Mouse (Mus musculus) testis, adult 2 months (tissue): ENCODE results near the gene Tbx18.

Source experiments
- CTCF ChIP-seq: fragments of 200-500 bp; IDR thresholded peaks from 2 replicates; pipeline ENCODE4 v1.5.1; 2012; ENCODE audit warnings: low read depth, mild to moderate bottlenecking, inconsistent platforms, low read length, moderate library complexity; ENCODE audit not compliant: control insufficient read depth, insufficient read depth, insufficient replicate concordance
- POLR2A ChIP-seq: fragments of 200-500 bp; IDR thresholded peaks from 2 replicates; pipeline ENCODE4 v1.6.1; 2012; ENCODE audit warnings: low read depth, mild to moderate bottlenecking, inconsistent platforms, low read length, moderate library complexity; ENCODE audit not compliant: control insufficient read depth

DNA sequence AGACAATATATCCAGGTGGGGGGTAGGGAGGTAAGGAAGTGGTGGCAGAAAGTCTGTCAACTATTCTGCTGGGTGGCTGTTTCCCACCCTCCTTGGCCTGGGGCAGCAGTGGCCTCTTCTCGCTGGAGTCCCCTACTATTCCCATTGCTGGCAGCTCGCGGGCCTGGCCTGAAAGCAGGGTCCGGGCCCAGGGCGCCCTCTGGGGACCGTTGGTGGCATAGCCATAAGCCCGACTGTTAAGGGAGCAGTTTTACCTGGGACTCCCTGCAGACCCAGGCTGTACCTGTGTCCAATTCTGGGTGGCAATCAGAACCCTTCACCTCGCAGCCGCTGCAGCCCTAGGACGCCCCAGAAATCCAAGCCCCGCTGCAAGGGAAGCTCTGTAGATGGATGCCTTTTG, 9.6 kb upstream of the Tbx18 start:
- no peak for TF ChIP-seq POLR2A
- TF ChIP-seq CTCF, result peak; percentile 63; the same call in 1 of the 2 replicates
